Mouse (Mus musculus) E14TG2a.4 (cell line): Measurements from ENCODE around the gene Sod1.
A peak's percentile ranks its signal among the peaks of the same experiment; 100 is the strongest.
"Not testable (repeated sequence)": the region's sequence is repeated elsewhere in the genome, so short reads cannot be mapped to it uniquely, and the experiment has no call there.

Experiments
- H3K27me3 ChIP-seq: 2 replicates; pipeline ENCODE4 v1.6.1; 2014; ENCODE audit warnings: low read length, control low read depth; ENCODE audit not compliant: insufficient read depth
- H3K36me3 ChIP-seq: 2 replicates; pipeline ENCODE4 v1.6.1; 2014; ENCODE audit warnings: low read length, control low read depth; ENCODE audit not compliant: insufficient read depth
- H3K4me1 ChIP-seq: replicated peaks from 2 replicates; pipeline ENCODE4 v1.6.1; 2014; ENCODE audit warnings: low read depth, low read length, control low read depth
- H3K4me3 ChIP-seq: replicated peaks from 2 replicates; pipeline ENCODE4 v1.5.1; 2014; ENCODE audit warnings: mild to moderate bottlenecking, low read length
- H3K9me3 ChIP-seq: 2 replicates; pipeline ENCODE4 v1.6.1; 2014; ENCODE audit warnings: low read length, control low read depth
- CTCF ChIP-seq: conservative IDR thresholded peaks from 2 replicates; pipeline ENCODE4 v1.5.1; 2014; ENCODE audit warnings: low read length
- NANOG ChIP-seq: IDR thresholded peaks from 2 replicates; pipeline ENCODE4 v1.6.1; 2014; ENCODE audit warnings: borderline replicate concordance, low read length, mixed read lengths
- POU5F1 ChIP-seq: IDR thresholded peaks from 2 replicates; pipeline ENCODE4 v1.6.1; 2014; ENCODE audit warnings: low read length, borderline replicate concordance

The Sod1 gene

GRCm38 (mm10) chr16:90231302-90231701 lies 10.7 kb downstream of the Sod1 start:
- Histone ChIP-seq H3K36me3 (peaks cover 66% of the 10 kb centered on the region), H3K4me3 (no peak overlapping the region), H3K9me3 (no peaks in the 10 kb centered on the region), H3K4me1 (peaks cover 28% of the 10 kb centered on the region), H3K27me3 (no peaks in the 10 kb centered on the region)
- TF ChIP-seq POU5F1, result no peak

GRCm38 (mm10) chr16:90233702-90234101 lies 13.1 kb downstream of the Sod1 start:
- Histone ChIP-seq H3K4me3 (peak overlapping the region; percentile 41), H3K27me3 (no peaks in the 10 kb centered on the region), H3K36me3 (peaks cover 65% of the 10 kb centered on the region), H3K4me1 (peaks cover 28% of the 10 kb centered on the region), H3K9me3 (no peaks in the 10 kb centered on the region)
- TF ChIP-seq CTCF, result no peak
- no peak for TF ChIP-seq POU5F1
- no peak for TF ChIP-seq NANOG

GRCm38 (mm10) chr16:90234617-90235016 lies 14.1 kb downstream of the Sod1 start:
- Histone ChIP-seq H3K27me3 (no peaks in the 10 kb centered on the region), H3K9me3 (no peaks in the 10 kb centered on the region), H3K4me3 (no peak overlapping the region), H3K4me1 (peaks cover 28% of the 10 kb centered on the region), H3K36me3 (peaks cover 67% of the 10 kb centered on the region)
- TF ChIP-seq POU5F1 (no peak), NANOG (no peak), CTCF (no peak)

- H3K4me3 ChIP-seq, result no peak overlapping the region
- peaks cover 67% of the 10 kb centered on the region for H3K36me3 ChIP-seq
- H3K4me1 ChIP-seq, result peaks cover 25% of the 10 kb centered on the region
- H3K9me3 ChIP-seq, result no peaks in the 10 kb centered on the region
- TF ChIP-seq POU5F1 (no peak), CTCF (no peak), NANOG (no peak)
- no peaks in the 10 kb centered on the region for H3K27me3 ChIP-seq
These were observed 14.6 kb downstream of the Sod1 start for GRCm38 (mm10) chr16:90235188-90235587.

GRCm38 (mm10) chr16:90239128-90239746 lies 18.7 kb downstream of the Sod1 start:
- Histone ChIP-seq H3K4me3 (no peak overlapping the region), H3K36me3 (peaks cover 81% of the 10 kb centered on the region), H3K9me3 (no peaks in the 10 kb centered on the region), H3K27me3 (no peaks in the 10 kb centered on the region), H3K4me1 (peaks cover 24% of the 10 kb centered on the region)
- TF ChIP-seq POU5F1, result no peak

GRCm38 (mm10) chr16:90241875-90242274 lies 21.3 kb downstream of the Sod1 start:
- H3K27me3 ChIP-seq, result no peaks in the 10 kb centered on the region
- TF ChIP-seq NANOG, result no peak
- TF ChIP-seq POU5F1, result no peak
- no peak for TF ChIP-seq CTCF
- H3K4me1 ChIP-seq, result peaks cover 29% of the 10 kb centered on the region
- H3K36me3 ChIP-seq, result peaks cover 96% of the 10 kb centered on the region
- no peak overlapping the region for H3K4me3 ChIP-seq
- H3K9me3 ChIP-seq, result no peaks in the 10 kb centered on the region

GRCm38 (mm10) chr16:90242426-90243304 lies 22.1 kb downstream of the Sod1 start:
- Histone ChIP-seq H3K27me3 (no peaks in the 10 kb centered on the region), H3K4me3 (no peak overlapping the region), H3K36me3 (peaks cover 97% of the 10 kb centered on the region), H3K4me1 (peaks cover 36% of the 10 kb centered on the region), H3K9me3 (no peaks in the 10 kb centered on the region)
- no peak for TF ChIP-seq POU5F1
- no peak for TF ChIP-seq CTCF
- TF ChIP-seq NANOG, result no peak

GRCm38 (mm10) chr16:90250099-90250498 lies 29.5 kb downstream of the Sod1 start:
- no peak for TF ChIP-seq POU5F1
- no peak for TF ChIP-seq NANOG
- TF ChIP-seq CTCF, result no peak
- Histone ChIP-seq H3K27me3 (no peaks in the 10 kb centered on the region), H3K4me1 (peaks cover 38% of the 10 kb centered on the region), H3K9me3 (no peaks in the 10 kb centered on the region), H3K4me3 (no peak overlapping the region), H3K36me3 (peaks cover 99% of the 10 kb centered on the region)

GRCm38 (mm10) chr16:90251256-90251655 lies 30.7 kb downstream of the Sod1 start:
- H3K27me3 ChIP-seq, H3K9me3 ChIP-seq, H3K4me3 ChIP-seq: not testable (repeated sequence)
- H3K4me1 ChIP-seq, result peaks cover 28% of the 10 kb centered on the region
- H3K36me3 ChIP-seq, result peaks cover 98% of the 10 kb centered on the region
